Mouse (Mus musculus) neutrophil, adult 59 days (primary cell): ENCODE data around the gene Adgrg7. TPM values are rescaled to one million over a fixed set of nuclear protein-coding genes. Genes with fewer than 3 reads are reported as not detected.

ENCODE experiments used
- total RNA-seq, 2 experiments: library from RNA; stranded (reverse); gene quantifications; 1 replicate in 1 of 2; 2 replicates in 1 of 2; pipeline ENCODE4 v1.2.4; 2023

The Adgrg7 gene
- 1 to 10 TPM in 1 of 2 experiments, under 1 TPM in 1; 0.77 to 3.0 TPM for total RNA-seq

DNA sequence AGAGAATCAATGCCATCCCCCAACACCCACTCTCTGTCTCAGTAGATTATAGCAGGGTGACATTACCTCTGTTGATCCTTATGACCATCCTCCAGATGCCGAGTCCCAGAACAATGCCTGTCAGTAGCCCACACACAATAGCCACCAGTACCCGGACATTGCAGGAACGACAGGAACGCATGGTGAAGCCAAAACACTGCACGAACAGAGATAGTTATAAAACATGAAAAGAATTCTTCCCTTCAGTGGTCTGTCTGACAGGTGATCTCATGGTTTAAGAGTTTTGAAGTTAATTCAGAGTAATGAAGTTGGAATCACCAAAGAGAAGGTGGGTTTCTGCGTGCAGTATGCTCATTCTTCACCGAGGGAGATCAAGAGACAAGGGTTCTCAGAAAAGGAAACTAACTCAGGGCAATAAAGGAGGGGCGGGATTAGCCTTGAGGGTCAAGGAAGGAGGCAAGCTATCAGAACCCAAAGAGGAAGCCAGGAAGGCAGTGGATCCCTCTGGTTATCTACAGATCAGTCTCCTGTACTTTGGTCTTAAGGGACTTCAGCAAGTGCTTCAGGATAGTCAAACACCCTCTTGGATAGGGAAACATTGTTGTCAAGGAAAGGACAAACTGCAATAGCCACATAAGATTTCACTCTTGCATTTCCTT, at the start of gene Adgrg7:
Gene Adgrg7, minus strand, starts transcription at position 375 of the 659 bp plus-strand sequence.

DNA sequence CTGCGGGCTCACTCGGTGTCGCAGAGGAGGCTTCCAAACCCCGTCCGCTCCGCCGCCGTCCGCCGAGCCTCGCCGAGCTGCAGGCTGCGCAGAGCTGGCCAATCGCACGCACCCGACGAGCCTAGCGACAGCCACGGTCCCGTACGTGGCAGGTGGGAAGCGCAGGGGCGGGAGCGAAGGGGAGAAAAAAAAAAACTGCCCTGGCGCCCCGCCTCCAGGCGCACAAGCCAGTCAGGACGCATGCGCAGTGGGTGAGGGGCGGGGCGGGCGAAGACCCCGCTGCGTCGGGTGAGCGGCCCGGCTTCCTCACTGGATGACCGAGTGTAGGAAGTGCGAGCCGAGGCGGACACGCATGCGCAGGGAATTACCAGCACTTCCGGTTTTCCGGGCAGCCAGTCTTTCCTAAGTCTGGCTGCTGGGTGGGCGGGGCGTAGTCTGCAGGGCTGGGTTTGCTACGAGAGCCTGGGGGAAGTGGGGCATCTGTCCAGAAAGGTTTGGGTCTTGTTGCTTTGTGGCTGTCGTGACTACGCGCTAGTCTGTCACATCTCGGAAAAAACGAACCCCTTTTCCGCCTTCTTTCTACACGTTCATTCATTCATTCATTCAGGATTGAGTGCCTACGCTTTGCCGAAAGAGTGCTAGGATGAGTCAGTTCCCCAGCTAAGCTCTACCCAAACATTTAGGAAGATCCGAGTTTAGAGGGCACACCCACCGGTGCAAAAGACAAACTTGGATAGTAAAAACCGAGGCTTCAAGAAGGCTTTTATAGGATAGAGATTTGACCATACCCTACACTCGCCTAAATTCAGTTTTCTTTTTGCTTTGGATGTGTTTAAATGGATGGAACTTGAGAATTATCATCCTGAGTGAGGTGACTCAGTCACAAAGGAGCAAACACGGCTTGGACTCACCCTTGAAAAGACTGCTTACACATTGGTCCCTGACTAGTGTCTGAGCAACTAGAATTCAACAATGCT, 78.1 kb downstream of the Adgrg7 start, which contains the start of gene Tfg:
Gene Tfg, minus strand, starts transcription at position 227 of the 977 bp plus-strand sequence.

Other genes starting within 250 kb of the Adgrg7 start
- gene Tfg, start 78.4 kb downstream of the Adgrg7 start, total RNA-seq: 10 to 100 TPM; 29.4 to 34.3 TPM
- gene Tmem45a, start 90.3 kb upstream of the Adgrg7 start, total RNA-seq: not detected
- not detected for gene Lnp1, start 132.2 kb upstream of the Adgrg7 start, total RNA-seq